Mouse (Mus musculus) liver, postnatal 0 days (tissue): ENCODE results near the gene Treml4.

ENCODE experiments used
- CTCF ChIP-seq: sonication (generic); IDR thresholded peaks from 2 replicates; pipeline ENCODE4 v1.5.1; 2016; ENCODE audit warnings: antibody characterized with exemption, low read depth
- EP300 ChIP-seq: IDR thresholded peaks from 2 replicates; pipeline ENCODE4 v1.6.1; 2016; ENCODE audit warnings: antibody characterized with exemption, low read depth, mild to moderate bottlenecking

DNA sequence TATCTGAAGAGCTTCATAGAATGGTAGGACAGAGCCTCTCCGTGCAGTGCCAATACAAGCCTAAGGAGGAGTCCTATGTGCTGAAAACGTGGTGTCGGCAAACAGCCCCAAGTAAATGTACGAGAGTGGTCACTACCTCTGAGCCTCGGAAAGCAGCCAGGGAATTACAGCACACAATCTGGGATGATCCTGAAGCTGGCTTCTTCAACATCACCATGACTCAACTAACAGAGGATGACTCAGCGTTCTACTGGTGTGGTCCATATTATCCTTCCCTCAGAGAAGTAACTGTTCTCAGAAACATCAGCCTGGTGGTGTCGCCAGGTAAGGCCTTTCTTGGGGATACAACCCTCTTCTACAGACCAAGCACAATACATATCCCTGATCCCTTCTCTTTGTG is 567 bp downstream of the Treml4 start:
- TF ChIP-seq CTCF (no peak), EP300 (no peak)
